Mouse (Mus musculus) olfactory bulb, adult 2 months (tissue): ENCODE results near the gene 0610012G03Rik.

Source experiments
- CTCF ChIP-seq: fragments of 200-500 bp; IDR thresholded peaks from 2 replicates; pipeline ENCODE4 v1.5.1; 2012; ENCODE audit warnings: low read depth, mild to moderate bottlenecking, low read length, moderate library complexity; ENCODE audit not compliant: insufficient read depth
- POLR2A ChIP-seq: fragments of 200-500 bp; IDR thresholded peaks from 2 replicates; pipeline ENCODE4 v1.6.1; 2012; ENCODE audit warnings: mild to moderate bottlenecking, low read depth, low read length, moderate library complexity; ENCODE audit not compliant: insufficient read depth

DNA sequence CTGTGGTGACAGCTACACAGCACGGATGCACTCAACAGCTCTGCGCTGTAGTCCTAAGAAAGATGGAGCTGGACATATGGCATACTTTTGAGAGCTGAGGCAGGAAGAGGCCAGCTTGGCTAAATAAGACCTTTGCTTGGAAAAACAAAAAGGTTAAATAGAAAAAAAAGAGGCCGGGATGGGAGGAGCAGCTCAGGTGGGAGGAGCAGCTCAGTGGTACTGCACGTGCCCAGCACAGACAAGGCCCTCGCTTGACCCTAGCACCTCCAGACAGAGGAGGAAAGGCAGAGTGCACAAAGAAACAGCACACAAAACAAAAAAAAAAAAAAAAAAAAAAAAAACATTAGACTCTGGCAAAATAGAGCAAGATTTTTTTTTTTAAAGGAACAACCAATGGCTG, 48.1 kb upstream of the 0610012G03Rik start:
- no peak for TF ChIP-seq CTCF
- TF ChIP-seq POLR2A = no peak
